Mouse (Mus musculus) kidney, adult 11 months (tissue): ENCODE data around the gene Ptpn5.

Experiments
- DNase-seq: peaks from one replicate; pipeline ENCODE4 v3.0.0; 2022

Gene Ptpn5

DNA sequence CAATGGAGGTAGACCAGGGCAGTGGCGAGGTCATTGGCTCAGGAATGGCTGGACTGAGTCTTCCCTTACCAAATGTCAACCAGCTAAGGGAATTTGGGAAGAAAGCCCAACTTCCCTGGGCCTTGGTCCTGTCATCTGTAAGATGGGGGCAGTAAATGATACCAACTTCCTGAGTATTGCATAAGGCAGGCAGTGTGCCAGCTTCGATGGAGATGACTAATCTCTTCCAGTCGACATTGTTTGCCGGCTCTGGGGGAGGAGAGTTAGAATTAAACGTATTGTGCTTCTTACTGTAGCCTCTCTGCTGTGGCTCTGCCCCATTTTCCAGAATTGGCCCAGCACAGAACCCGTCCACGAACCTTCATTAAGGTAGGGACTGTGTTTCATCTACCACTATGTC, 23.0 kb downstream of the Ptpn5 start:
- DNase-seq = no peak

DNA sequence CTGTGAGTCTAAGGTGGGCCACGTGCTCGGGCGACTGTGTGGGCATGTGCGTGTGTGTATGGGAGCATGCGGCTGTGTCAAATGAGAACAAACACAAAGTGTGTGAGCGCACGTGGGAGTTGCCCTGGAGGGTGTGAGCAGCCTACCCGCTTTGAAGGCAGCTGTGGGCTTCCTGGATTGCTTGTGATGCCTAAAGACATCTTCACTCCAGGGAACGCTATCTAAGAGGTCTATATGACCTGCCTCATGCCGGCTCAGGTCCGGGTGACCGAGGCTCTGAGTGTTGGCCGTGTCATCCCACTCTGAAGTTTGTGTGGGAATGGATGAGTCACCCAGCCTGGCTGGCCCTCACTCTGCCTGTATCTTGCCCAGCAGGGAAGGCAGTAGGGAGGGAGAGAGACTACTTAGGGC, 24.7 kb downstream of the Ptpn5 start:
- DNase-seq = no peak

DNA sequence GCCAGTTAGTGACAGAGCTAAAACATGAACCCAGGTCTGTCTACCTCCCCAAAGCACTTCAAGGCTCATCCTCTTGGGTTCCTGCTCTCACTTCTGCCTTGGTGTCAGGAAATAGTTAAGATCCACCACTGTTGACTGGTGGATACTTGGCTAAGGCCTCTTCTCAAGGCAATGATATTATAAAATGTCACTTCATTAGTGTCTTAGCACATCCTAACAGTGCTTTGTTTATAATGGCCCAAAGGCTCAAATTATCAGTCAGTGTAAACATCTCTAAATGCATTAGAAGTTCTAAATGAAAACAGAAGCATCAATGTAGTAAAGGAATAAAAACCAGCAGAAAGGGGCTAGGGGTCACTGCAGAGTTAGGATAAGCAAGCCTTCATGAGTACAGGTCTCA, 26.5 kb downstream of the Ptpn5 start:
- no peak for DNase-seq

DNA sequence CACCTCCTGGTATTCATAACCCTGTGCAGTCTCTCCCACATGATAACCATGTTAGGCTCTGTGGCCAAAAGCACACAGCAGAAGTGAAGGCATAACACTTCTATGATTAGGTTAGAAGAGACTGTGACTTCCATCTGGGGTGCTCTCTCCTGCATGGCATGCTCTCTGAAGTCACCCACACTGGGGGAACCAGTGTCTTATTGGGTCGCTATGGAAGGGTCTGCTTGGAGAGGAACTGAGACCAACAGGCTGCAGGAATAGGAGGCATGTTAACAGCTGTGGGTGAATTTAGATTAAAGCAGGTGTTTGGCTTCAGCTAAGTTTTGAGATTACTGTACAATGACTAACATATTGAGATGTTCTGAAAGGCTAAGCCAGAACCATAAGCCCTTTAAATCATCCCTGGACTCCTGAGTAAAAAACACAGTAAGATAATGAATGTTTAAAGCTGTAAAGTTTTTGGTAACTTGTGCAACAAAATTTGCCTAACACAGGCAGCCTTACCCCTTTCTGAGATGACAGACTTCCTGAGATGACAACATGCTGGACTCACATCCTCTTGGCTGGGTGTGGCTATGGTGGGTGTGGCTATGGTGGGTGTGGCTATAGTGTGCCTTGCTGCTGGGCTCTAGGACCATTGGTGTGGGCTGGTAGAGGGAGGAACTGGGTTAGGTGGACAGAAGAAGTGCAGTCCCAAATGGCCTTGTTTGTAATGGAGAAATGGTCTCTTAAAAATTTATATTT, 29.6 kb downstream of the Ptpn5 start:
- no peak for DNase-seq

DNA sequence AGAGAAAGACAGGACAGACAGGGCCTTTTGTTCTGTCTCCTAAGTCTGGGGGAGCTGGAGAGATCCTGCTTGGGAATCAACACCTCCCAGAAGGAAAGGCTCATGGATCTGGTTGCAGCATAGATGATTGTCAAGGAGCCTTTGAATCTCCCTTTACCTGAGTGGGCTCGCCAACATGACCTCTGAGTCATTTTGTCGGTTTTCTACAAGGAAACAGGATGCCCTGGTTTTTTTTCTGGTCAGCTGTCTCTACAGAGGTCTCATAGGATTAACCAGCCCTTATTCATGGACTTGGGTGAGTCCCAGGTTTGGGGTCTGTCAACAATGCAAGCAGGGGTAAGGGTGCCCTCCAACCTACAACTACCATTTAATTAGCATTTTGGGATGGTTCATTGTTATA, 30.5 kb downstream of the Ptpn5 start:
- DNase-seq = no peak

DNA sequence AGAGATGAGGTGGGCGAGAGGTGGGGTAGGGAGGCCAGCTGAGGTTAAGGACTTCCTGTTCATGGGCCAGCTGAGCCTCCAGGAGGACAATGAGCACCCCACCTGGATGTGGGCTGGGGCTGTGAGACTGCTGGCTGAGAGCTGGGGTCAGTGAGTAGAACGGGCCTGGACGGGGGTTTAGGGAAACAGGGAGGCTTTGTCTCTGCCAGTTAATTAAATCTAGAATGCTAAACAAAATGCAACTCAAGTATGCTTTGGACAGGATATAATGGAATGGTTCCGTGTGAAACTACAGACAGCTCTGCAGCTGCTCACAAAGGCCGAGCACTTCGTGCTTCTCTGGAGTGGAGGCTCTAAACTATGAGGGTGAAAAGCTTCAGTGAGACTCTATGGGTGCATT, 32.9 kb downstream of the Ptpn5 start:
- DNase-seq = no peak

DNA sequence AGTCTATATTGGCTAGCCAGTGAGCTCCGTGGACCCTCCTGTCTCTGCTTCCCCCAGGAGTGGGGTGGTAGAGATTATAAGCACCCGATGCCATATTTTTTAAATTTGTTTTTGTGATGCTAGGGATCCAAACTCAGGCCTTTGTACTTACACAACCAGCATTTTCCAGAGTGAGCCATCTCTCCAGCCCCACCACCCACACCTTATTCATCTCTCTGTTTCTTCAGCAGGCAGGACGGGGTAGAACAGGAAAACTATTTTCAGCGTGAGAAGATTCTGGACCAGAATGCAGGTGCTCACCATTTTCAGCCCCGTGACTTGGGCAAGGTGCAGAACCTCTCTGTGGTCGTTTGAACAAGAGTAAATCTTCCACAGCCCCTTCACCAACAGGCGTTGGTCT, 34.2 kb downstream of the Ptpn5 start:
- DNase-seq = no peak

DNA sequence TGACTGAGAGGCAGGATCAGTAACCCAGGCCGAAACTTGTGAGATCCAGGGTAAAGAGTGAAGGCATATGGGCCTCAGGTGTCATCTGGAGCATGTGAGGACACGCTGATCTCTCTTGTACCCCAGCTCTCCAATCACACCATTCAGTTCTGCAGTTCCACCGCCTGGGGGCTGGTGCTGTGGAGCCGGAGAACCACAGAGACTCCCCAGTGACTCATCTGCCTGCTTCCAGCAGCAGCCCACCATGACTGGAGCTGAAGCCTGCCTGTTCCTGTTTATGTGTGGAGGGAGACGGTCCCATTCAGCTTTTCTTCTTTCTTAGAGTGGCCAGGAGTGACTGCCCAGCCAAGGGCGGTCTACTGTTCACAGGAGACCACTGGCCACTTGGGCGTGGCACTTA, 35.4 kb downstream of the Ptpn5 start:
- DNase-seq = no peak

DNA sequence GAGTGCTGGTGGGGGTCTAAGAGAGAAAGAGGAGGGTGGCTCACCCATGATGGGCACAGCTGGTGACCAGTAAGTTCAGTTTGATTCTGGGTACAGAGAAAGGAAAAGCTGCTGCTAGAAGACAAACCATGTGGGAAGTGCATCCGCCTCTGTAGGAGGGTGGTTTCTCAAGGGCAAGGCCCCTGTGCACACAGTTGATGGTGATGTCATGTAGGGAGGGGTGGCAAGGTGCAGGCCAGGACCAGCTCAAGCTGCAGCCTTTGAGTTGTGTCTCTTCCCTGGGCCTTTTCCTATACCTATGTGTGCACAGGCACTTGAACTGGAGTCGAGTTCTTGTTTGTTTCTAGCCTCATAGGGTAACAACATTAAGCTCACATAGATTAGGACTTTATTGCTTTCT, 38.5 kb downstream of the Ptpn5 start:
- DNase-seq = no peak

DNA sequence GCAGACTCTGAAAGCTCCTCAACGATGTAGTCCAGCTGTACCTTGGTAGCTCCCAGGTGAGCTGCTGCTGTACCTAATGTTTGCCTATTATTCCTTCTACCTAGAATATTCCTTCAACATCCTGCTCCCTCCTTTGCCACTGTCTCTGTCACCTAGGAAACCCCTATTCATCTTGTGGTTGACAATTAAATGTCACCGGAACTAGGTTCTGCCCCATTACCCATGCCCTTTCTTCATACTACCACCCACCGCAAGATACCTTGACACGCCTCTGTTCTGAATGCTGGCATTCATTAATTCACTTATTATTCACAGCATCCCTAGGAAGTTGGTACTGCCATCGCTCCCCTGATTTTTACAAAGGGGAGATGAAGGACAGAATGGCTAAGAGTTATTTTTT, 39.5 kb downstream of the Ptpn5 start:
- DNase-seq = no peak

DNA sequence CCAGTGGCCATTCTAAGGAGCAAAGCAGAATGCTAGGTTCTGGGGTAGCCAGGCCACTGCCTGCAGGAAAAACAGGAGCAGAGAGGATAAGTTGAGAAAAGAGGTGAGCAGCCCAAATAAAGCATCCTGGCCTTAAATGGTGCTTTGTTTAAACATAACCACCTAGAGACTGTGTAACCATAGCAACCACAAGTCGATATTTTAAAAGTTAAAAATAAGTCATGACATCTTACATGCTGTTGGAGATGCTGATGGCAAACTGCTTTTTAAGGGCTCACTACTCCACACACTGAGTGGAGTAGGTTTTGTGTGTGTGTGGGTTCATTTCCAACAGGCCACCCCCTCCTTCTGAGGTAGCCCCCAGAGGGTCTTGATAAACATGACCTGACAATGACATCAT, 48.4 kb downstream of the Ptpn5 start:
- DNase-seq = no peak

DNA sequence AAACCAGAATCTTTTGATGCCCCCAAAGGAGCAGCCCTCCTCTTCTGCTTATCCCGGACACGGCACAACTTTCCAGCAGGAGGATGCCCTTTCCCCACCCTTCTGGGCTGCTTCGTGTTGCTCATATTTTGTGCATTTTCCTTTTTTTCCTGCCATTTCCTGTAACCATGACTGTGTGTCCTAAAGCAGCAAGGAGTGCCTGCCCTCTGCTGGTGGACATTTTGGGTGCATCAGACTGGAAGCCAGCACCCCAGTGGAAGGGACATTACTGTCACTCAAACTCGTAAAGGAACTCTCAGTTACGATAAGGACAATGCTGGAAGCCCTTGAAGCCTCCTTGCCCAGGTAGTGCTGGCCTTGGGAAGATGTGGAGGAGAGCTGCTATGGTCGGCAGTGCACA, 52.2 kb downstream of the Ptpn5 start:
- DNase-seq = peak; percentile 64

DNA sequence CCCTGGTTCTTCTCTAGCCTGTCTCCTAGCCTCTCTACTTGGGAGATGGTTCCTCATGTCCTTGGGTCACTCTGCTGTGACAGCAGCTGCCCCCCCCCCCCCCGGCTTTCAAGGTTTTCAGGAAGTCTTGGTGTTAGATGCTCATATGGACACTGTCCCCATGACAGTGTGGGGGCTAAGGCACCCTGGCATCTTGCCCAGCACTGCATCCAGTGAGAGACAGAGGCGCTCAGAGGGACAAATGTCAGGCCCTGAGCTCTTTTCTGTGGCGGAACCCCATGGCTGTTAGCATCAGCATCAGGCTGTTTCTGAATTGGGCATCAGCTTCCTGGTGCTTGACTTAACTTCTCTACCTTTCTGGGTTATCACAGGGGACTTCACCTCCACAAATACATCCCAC, 52.6 kb downstream of the Ptpn5 start:
- DNase-seq = no peak

DNA sequence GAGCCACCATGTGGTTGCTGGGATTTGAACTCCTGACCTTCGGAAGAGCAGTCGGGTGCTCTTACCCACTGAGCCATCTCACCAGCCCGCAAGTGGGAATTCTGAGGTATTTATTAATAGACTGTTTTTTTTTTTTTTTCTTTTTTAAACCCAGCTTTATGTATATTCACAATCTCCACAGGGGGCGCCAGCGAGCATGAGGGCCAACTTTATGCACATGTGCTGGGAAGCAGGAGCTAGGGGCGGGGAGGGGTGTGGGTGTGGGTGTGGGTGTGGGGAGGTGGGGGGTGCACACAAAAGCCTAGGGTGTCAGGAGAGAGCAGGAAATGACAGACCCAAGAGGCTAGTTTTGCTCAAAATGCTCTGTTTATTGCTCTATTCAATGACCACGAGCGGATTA, 56.0 kb downstream of the Ptpn5 start:
- DNase-seq = no peak

DNA sequence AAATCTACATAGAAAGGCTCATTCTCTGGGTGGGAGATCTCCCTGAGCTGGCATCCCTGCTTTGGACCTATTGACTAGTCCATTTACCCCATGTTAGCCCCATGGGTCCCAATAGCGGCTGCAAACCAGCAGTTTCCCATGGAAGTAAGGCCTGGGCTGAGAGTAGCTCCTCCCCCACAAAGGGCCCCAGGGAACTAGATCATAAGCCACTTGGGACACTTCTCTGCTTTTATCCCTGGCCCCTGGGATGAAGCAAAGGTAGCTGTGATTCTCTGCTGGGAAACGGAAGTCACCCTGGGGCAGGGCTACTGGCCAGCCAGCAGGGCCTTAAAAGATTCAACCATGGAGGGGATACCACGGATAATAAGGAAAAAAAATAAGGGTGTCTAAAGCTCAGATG, 56.8 kb downstream of the Ptpn5 start:
- DNase-seq = no peak

DNA sequence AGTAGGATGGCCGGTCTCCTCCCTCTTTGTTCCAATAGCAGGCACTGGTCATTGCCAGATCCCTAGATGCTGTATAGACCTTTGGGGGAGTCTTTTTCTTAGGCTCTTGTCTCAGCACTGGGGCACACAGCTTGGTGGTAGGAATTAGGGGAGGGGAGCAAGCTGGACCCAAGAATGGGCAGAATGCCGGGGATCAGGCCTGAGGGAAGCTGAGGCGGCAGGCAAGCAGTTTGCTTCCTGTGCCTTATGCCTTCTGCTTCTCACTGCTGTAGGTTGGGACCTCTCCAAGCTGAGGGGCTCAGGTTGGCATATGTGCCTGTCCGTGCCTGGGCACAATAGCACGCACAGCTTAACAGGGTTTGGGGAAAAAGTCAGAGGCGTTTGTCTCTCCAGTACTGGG, 57.3 kb downstream of the Ptpn5 start:
- DNase-seq = no peak

DNA sequence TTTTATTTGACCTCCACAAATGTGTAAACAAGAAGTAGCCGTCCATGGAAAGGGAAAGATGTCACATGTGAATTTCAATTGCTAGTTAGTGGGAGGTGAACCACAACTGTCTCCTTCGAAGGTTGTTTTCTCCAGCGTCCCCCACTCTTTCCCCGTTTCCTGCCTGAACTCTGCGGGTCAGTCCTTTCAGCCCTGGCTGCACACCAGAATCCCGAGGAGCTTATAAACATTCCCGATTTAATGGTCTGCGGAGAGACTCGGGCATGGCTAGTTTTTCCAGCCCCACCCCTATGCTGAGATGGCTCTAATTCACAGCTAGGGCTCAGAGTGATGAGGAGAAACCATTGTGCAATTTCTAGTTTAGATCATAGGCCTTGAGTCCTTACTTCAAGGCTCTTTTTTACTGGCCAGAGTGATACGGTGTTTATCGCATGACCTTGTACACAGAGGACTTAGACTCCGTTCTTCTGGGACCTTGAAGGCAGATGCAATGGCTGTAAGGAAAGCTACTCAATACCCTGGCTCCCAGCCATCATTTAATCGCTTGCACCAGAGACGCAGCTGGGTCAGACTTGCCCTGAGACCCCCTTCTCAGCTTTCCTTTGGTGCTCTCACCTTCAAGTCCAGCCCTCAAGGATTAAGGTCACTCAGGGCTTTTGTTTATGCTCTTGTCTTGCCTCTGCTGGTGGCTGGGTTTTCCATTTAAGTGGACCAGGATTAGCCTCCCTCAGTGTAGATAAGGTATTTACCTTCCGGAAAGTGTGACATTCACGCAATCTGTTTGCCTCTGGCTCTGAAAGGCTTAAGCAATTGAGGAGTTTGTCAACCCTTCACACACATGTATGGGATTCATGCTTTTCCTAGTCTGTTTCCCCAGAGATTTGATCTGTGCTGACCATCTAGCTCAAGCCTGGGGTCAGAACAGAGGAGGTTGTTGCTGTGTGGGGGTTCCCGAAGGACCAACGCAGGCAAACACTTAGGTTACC, 59.7 kb downstream of the Ptpn5 start:
- peak; percentile 83 for DNase-seq

DNA sequence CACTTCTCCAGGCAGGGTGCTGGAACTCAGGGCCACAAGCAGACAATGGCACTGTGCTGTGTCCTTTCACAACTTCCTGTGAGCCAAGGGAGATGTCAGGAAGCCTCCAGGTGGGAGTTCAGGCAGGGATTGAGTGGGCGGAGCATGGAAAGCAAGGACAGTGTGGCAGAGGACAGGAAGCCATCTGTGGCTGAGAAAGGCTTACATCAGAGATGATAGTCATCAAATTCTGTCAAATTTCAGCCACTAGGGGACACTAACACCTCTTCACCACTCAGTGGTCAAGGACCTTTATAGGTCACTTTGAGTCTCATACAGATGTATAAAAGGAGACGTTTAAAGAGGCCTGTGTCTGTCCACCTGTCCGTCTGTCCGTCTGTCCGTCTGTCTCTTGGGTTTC, 60.9 kb downstream of the Ptpn5 start:
- DNase-seq = no peak

DNA sequence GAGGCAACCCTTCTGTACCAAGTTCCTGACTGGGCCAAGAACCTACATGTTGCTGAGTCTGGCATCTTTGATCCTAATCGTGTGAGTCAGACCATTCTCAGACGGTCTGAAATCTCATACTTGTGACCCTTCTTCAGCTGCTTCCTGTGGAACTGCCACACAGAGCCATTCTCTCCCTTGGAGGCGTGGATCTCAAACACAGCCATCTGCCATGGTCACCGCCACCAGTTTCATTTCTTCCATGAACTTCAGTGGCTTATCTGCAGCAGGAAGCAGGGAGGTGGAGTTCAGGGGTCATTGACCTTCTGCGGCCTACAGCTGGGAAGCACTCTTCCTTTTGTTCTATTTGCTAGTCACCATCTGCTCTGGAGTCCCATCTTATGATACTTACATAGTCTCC, 65.6 kb downstream of the Ptpn5 start:
- no peak for DNase-seq

DNA sequence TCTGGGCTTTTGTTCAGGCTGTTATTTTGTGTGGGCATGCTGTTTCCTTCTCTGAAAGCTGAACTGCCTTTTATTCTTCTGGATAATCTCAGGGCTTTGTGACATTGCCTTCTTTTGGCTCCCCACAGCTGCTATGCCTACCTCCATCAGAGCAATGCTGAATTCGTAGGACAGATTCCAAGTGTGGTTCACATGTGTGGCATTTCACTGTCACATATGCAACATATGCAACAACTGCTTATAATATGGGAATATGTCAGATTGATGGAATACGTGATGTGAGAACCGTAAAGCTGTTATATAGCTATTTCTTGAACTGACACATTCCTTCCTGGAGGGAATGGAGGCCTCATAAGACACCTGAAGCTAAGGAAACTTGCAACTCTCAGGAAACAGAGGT, 66.5 kb downstream of the Ptpn5 start:
- no peak for DNase-seq

DNA sequence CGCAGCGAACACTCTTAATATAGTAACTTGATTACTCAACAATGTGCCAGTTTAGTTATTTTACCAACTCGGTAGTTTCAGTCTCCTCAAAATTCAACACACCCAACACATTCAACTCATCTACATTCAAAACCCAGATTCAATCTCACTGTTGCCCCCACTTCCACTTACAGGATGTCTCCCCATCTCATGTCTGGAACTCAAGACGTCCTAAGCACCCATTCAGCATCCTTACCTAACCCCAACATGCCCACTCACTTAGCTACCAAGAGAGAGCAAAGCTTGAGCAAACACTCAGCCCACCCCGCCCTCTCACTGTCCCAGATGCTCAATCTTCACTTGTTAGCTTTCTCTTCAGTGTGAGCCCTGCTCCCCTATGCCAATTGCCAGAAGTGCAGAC, 71.9 kb downstream of the Ptpn5 start:
- DNase-seq = no peak

DNA sequence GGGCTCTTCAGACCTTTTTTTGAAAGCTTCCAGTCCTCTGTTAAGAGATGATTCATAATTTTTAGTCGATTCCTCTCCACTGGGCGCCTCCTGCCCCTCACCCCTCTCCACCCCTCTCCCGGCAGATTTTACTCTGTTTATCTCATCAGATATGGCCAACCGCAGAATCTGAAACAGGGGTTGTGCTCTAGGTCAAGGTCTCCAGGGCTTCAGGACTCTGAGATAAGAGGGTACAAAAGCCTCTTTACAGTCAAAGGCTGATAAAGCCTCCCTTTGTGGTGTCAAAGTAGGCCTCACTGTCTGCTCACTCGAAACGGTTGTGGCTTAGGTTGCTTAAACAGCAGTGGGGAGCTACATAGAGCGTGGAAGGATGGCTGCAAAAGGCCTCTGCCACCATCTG, 74.1 kb downstream of the Ptpn5 start:
- no peak for DNase-seq

DNA sequence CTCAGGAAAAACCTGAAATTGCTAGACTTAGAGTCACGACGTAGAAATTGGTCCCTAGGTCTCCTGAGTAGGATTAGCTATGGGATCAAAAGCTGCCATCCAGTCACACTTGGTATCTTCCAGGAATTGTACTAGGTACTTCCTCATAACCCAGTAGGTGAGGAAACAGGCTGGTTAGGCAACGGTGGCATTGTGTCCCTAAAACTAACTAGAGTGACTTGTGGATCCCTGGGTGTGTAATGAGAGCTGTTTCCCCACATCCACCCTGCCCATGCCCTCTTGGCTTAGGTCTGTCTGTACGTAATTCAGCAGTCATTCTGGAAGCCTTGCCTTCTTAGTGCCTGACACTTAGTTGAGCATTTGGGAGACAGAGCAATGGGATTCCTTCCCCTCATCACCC, 77.2 kb downstream of the Ptpn5 start:
- DNase-seq = no peak

DNA sequence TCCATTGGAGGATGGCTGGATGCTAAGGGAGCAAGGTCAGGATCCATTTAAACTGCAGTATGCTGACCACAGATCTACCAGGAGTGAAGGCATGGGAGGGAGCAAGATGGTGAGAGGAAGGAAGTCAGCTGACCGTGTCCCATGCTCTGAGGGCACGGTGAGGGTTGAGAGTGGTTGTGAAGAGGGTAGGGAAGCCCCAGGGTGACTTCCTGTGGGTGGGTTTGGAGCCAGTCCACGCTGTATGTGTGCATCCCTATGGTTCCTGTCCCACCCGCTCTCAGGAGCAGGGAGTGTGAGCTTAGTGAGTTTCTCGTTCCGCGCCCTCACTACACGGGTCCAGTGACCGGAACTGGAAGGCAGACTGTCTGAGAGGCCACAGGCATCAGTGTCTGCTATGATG, 77.7 kb downstream of the Ptpn5 start:
- DNase-seq = no peak
